Mouse (Mus musculus) B cell, adult 62 days (primary cell): ENCODE data around the gene Magoh. TPM values are rescaled to one million over a fixed set of nuclear protein-coding genes. Genes with fewer than 3 reads are reported as not detected.

Source experiments
- total RNA-seq: library from RNA; stranded (reverse); gene quantifications from 4 replicates; pipeline ENCODE4 v1.2.4, GENCODE M21; 2023

Magoh gene
- 95.0 to 110 TPM (median 102 TPM) in 4 replicates for total RNA-seq

DNA sequence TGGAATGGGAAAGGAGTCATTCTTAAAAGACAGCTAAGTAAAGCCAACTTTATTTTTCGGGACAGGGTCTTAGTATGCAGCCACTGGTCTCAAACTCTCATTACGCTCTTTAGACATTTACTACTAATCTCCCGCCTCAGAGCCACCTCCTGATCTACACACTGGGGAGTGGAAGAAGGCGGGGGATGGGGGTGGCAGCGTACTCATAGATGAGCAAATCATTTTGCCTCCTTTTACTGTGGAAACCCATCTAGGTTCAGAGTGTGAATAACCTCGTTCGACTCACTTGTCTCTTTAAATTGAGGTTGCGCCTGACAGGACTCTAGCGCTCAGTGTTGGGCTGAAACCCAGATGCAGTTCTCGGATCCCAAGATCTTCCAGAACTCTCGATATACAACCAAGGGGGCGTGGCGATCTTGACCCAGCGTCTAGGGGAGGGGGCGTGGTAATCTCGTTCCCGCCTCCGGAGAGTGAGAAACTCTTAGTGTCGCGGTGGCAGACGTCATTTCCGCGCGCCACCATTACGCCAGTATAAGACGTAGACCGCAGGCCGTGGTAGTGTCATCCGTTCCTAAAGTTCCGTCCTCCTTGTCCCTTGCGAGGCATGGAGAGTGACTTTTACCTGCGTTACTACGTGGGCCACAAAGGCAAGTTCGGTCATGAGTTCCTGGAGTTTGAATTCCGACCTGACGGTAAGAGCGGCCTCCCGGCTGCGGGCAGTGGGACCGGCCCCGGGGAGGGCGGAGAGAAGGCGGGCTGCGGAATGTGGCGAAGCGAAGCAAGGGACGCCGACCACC lies at the start of gene Magoh:
Magoh (plus strand) TSS at position 502 of the 797 bp plus-strand sequence.

GRCm38 (mm10) chr4:107889731-107890432 lies 10.3 kb downstream of the Magoh start, which contains the start of gene 0610037L13Rik:
Gene 0610037L13Rik, plus strand, starts transcription at chr4:107889813.

GRCm38 (mm10) chr4:107923145-107923802 lies 43.7 kb downstream of the Magoh start, which contains the start of gene Cpt2:
Gene Cpt2, minus strand, starts transcription at chr4:107923610.

Other genes with a start within 250 kb of the Magoh start
- gene Dmrtb1, start 195.5 kb upstream of the Magoh start, total RNA-seq = not detected in 4 replicates
- 1.0 to 3.7 TPM (median 1.2 TPM) in 4 replicates for gene Lrp8, start 77.5 kb upstream of the Magoh start, total RNA-seq
- 38.1 to 53.8 TPM (median 44.4 TPM) in 4 replicates for gene 0610037L13Rik, start 10.1 kb downstream of the Magoh start, total RNA-seq
- gene Cpt2, start 43.9 kb downstream of the Magoh start, total RNA-seq = 8.4 to 12.3 TPM (median 9.5 TPM) in 4 replicates
- not detected in 4 replicates for gene Slc1a7, start 88.6 kb downstream of the Magoh start, total RNA-seq
- gene Podn, start 216.7 kb downstream of the Magoh start, total RNA-seq = 0.30 to 1.2 TPM (median 0.31 TPM) in 3 of 4 replicates, not detected in the other